Mouse (Mus musculus): ENCODE measurements around the gene Strn4. TPM values are rescaled to one million over a fixed set of nuclear protein-coding genes. Genes with fewer than 3 reads are reported as not detected.

Gene Strn4
- polyA plus RNA-seq, 1 experiment from 2014 or later, result 112 TPM

- ATAC-seq (ENCODE audit: low FRiP score) (no peak), DNase-seq (ENCODE audit: low spot score) (peak; percentile 79)
- no peak overlapping the region for H3K9ac ChIP-seq (ENCODE audit: low read depth, low read length)
- peaks cover 2% of the 10 kb centered on the region; the same call in 1 of the 2 replicates for H3K4me1 ChIP-seq (replicated peaks; ENCODE audit: control insufficient read depth, insufficient read depth, low read length)
- H3K9me3 ChIP-seq (ENCODE audit: control insufficient read depth, low read length), result no peaks in the 10 kb centered on the region
- no peak overlapping the region for H3K4me2 ChIP-seq (replicated peaks; ENCODE audit: low read depth, low read length)
- H3K27me3 ChIP-seq (ENCODE audit: control insufficient read depth, insufficient read depth, low read length), result no peaks in the 10 kb centered on the region
- H3K36me3 ChIP-seq (ENCODE audit: control insufficient read depth, insufficient read depth, low read length), result no peaks in the 10 kb centered on the region
- WGBS, result 36% methylated on average over 17 of the region's 17 CpGs
- H3K4me3 ChIP-seq (ENCODE audit: low read depth, low read length), result no peak overlapping the region
- H3K27ac ChIP-seq (ENCODE audit: low read depth, low read length), result no peak overlapping the region
Observed at GRCm38 (mm10) chr7:16848579-16848978, 32.9 kb downstream of the Strn4 start.

DNA sequence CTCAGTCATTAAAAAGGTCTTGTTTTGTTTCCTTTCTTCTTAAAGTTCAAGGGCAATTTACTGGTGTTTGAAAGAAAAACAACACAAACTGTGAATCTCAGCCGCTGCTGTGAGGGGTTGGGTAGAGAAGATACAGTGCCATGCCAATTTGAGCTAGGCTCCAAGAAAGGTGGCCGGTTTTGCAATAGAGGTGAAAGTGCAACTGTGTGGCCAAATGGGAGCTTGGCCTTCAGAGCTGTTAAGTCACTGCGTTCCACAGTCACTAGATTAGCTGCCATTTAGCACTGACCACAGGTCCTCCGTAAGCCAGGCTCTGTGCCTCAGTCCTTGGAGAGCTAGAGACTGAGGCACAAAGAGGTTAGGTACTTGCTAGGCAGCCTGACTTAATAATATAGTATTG is 35.9 kb downstream of the Strn4 start:
- 0 out of 2 replicates have a peak, but pooled peaks cover 4% of the 10 kb centered on the region for H3K36me3 ChIP-seq (ENCODE audit: control insufficient read depth, insufficient read depth, low read length)
- no peak overlapping the region for H3K9ac ChIP-seq (ENCODE audit: low read depth, low read length)
- no peak overlapping the region for H3K4me2 ChIP-seq (replicated peaks; ENCODE audit: low read depth, low read length)
- H3K4me1 ChIP-seq (replicated peaks; ENCODE audit: control insufficient read depth, insufficient read depth, low read length), result no peaks in the 10 kb centered on the region
- DNase-seq (ENCODE audit: low spot score) (no peak), ATAC-seq (ENCODE audit: low FRiP score) (no peak)
- H3K9me3 ChIP-seq (ENCODE audit: control insufficient read depth, low read length), result no peaks in the 10 kb centered on the region
- H3K27ac ChIP-seq (ENCODE audit: low read depth, low read length), result no peak overlapping the region
- 93% methylated on average over 4 of the region's 4 CpGs for WGBS
- H3K27me3 ChIP-seq (ENCODE audit: control insufficient read depth, insufficient read depth, low read length), result no peaks in the 10 kb centered on the region
- H3K4me3 ChIP-seq (ENCODE audit: low read depth, low read length), result no peak overlapping the region

- 93% methylated on average over 14 of the region's 14 CpGs for WGBS
- DNase-seq (ENCODE audit: low spot score), result no peak
- Histone ChIP-seq H3K27me3 (ENCODE audit: control insufficient read depth, insufficient read depth, low read length) (no peaks in the 10 kb centered on the region), H3K9me3 (ENCODE audit: control insufficient read depth, low read length) (no peaks in the 10 kb centered on the region), H3K9ac (ENCODE audit: low read depth, low read length) (no peak overlapping the region), H3K27ac (ENCODE audit: low read depth, low read length) (no peak overlapping the region), H3K36me3 (ENCODE audit: control insufficient read depth, insufficient read depth, low read length) (0 out of 2 replicates have a peak, but pooled peaks cover 7% of the 10 kb centered on the region), H3K4me3 (ENCODE audit: low read depth, low read length) (no peak overlapping the region), H3K4me2 (replicated peaks; ENCODE audit: low read depth, low read length) (no peak overlapping the region), H3K4me1 (replicated peaks; ENCODE audit: control insufficient read depth, insufficient read depth, low read length) (no peaks in the 10 kb centered on the region)
- no peak for ATAC-seq (ENCODE audit: low FRiP score)
Observed at GRCm38 (mm10) chr7:16853302-16853831, 37.7 kb downstream of the Strn4 start.

GRCm38 (mm10) chr7:16858336-16858735 is 42.6 kb downstream of the Strn4 start:
- H3K4me2 ChIP-seq (replicated peaks; ENCODE audit: low read depth, low read length), result no peak overlapping the region
- H3K27me3 ChIP-seq (ENCODE audit: control insufficient read depth, insufficient read depth, low read length), result no peaks in the 10 kb centered on the region
- H3K4me1 ChIP-seq (replicated peaks; ENCODE audit: control insufficient read depth, insufficient read depth, low read length), result no peaks in the 10 kb centered on the region
- H3K4me3 ChIP-seq (ENCODE audit: low read depth, low read length), result no peak overlapping the region
- peak; percentile 53 for DNase-seq (ENCODE audit: low spot score)
- no peak overlapping the region for H3K9ac ChIP-seq (ENCODE audit: low read depth, low read length)
- 0 out of 2 replicates have a peak, but pooled peaks cover 7% of the 10 kb centered on the region for H3K36me3 ChIP-seq (ENCODE audit: control insufficient read depth, insufficient read depth, low read length)
- H3K9me3 ChIP-seq (ENCODE audit: control insufficient read depth, low read length), result no peaks in the 10 kb centered on the region
- 24% methylated on average over 17 of the region's 17 CpGs for whole genome bisulfite sequencing
- ATAC-seq (ENCODE audit: low FRiP score), result no peak
- no peak overlapping the region for H3K27ac ChIP-seq (ENCODE audit: low read depth, low read length)

DNA sequence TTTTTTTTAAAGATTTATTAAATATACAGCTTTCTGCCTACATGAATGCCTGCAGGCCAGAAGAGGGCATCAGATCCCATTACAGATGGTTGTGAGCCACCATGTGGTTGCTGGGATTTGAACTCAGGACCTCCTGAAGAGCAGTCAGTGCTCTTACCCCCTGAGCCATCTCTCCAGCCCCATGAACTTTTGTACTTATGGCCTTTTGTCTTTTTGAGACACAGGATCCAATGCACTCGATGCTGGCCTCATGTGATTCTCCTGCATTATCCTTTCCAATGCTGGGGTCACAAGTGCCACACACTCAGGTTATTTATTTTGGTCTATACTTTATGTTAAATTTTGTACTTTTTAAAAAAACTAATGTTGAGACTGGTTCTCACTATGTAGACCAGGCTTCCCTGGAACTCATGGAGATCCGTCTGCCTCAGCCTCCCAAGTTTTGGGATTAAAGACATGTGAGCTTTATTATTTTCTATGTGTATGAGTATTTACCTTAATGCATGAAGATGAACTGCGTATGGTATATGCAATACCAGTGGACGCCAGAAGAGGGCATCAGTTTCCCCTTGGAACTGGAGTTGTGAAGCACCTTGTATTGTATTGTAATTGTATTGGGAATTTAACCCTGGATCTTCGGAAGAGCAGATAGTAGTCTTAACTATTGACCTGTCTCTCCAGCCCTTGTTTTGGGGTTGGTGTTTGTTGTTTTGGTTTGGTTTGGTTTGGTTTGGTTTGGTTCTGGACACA is 44.4 kb downstream of the Strn4 start:
- no peak overlapping the region for H3K27ac ChIP-seq (ENCODE audit: low read depth, low read length)
- no peak overlapping the region for H3K9ac ChIP-seq (ENCODE audit: low read depth, low read length)
- no peak overlapping the region for H3K4me2 ChIP-seq (replicated peaks; ENCODE audit: low read depth, low read length)
- no peaks in the 10 kb centered on the region for H3K27me3 ChIP-seq (ENCODE audit: control insufficient read depth, insufficient read depth, low read length)
- no peak for ATAC-seq (ENCODE audit: low FRiP score)
- H3K4me3 ChIP-seq (ENCODE audit: low read depth, low read length), result no peak overlapping the region
- H3K9me3 ChIP-seq (ENCODE audit: control insufficient read depth, low read length), result no peaks in the 10 kb centered on the region
- H3K4me1 ChIP-seq (replicated peaks; ENCODE audit: control insufficient read depth, insufficient read depth, low read length), result no peaks in the 10 kb centered on the region
- 34% methylated on average over 5 of the region's 5 CpGs for WGBS
- peak; percentile 78 for DNase-seq (ENCODE audit: low spot score)
- peaks cover 7% of the 10 kb centered on the region; the same call in 1 of the 2 replicates for H3K36me3 ChIP-seq (ENCODE audit: control insufficient read depth, insufficient read depth, low read length)

DNA sequence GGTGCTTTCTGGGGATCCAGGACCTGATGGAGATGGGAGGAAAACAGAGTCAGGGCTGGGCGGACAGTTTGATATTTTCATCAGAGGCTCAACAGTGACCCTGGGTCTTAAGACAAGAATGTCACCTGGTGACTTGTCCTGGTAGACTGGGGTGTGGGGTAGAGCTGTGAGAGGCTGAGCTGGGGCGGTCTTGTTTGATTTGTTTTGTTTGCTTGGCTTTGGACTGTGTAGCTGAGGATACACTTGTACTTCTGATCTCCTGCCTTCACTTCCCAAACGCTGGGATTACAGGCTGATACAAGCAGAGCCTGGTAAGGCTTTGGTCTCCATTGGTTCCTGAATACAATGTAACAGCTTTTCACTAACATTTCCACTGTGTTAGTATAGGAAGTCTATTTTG is 51.8 kb downstream of the Strn4 start:
- ATAC-seq (ENCODE audit: low FRiP score) (no peak), DNase-seq (ENCODE audit: low spot score) (no peak)
- Histone ChIP-seq H3K4me3 (ENCODE audit: low read depth, low read length) (no peak overlapping the region), H3K27ac (ENCODE audit: low read depth, low read length) (no peak overlapping the region), H3K9ac (ENCODE audit: low read depth, low read length) (no peak overlapping the region), H3K27me3 (ENCODE audit: control insufficient read depth, insufficient read depth, low read length) (no peaks in the 10 kb centered on the region), H3K36me3 (ENCODE audit: control insufficient read depth, insufficient read depth, low read length) (peaks cover 7% of the 10 kb centered on the region; the same call in 1 of the 2 replicates), H3K9me3 (ENCODE audit: control insufficient read depth, low read length) (no peaks in the 10 kb centered on the region), H3K4me2 (replicated peaks; ENCODE audit: low read depth, low read length) (no peak overlapping the region), H3K4me1 (replicated peaks; ENCODE audit: control insufficient read depth, insufficient read depth, low read length) (no peaks in the 10 kb centered on the region)
- 88% methylated on average over 3 of the region's 3 CpGs for WGBS

DNA sequence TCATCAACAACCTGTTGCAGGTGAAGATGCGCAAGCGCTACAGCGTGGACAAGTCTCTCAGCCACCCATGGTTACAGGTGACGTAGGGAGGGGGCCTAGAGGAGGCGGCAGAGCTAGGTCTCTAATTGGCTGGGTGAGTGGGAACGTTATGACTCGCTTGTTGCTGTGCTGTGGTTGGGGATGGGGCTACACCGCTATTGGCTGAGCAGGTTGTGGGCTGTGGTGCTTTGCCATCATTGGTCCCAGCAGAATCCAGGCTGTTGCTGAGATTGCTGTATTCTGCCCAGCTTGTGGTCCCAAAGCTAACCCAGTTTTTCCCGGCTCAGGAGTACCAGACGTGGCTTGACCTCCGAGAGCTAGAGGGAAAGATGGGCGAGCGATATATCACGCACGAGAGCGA is 53.8 kb downstream of the Strn4 start:
- no peaks in the 10 kb centered on the region for H3K9me3 ChIP-seq (ENCODE audit: control insufficient read depth, low read length)
- ATAC-seq (ENCODE audit: low FRiP score), result peak; percentile 91
- peaks cover 5% of the 10 kb centered on the region; the same call in 1 of the 2 replicates for H3K36me3 ChIP-seq (ENCODE audit: control insufficient read depth, insufficient read depth, low read length)
- DNase-seq (ENCODE audit: low spot score), result peak; percentile 77
- H3K4me2 ChIP-seq (replicated peaks; ENCODE audit: low read depth, low read length), result peak overlapping the region; percentile 21; the same call in 1 of the 2 replicates
- peak overlapping the region; percentile 17; the same call in 1 of the 2 replicates for H3K27ac ChIP-seq (ENCODE audit: low read depth, low read length)
- no peak overlapping the region for H3K4me3 ChIP-seq (ENCODE audit: low read depth, low read length)
- H3K4me1 ChIP-seq (replicated peaks; ENCODE audit: control insufficient read depth, insufficient read depth, low read length), result no peaks in the 10 kb centered on the region
- no peak overlapping the region for H3K9ac ChIP-seq (ENCODE audit: low read depth, low read length)
- no peaks in the 10 kb centered on the region for H3K27me3 ChIP-seq (ENCODE audit: control insufficient read depth, insufficient read depth, low read length)
- WGBS, result 12% methylated on average over 16 of the region's 16 CpGs

DNA sequence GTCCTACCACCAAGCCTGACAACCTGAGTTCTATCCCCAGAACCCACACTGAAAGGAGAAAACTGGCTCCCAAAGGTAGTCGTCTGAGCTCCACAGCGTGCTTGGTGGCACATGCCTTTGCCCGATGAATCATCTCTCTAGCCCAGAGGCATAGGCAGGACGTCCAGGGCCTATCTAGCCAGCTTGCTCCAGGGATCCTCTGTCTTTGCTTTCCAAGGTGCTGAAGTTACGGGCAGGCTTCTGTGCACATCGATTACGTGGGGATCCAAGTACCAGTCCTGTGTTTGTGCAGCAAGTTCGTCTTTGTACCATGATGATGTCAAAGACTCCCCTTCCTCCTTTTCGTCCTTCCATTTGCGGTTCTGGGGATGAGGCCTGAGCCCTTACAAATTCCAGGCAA is 55.9 kb downstream of the Strn4 start:
- Histone ChIP-seq H3K9me3 (ENCODE audit: control insufficient read depth, low read length) (no peaks in the 10 kb centered on the region), H3K27ac (ENCODE audit: low read depth, low read length) (no peak overlapping the region), H3K4me2 (replicated peaks; ENCODE audit: low read depth, low read length) (no peak overlapping the region), H3K4me1 (replicated peaks; ENCODE audit: control insufficient read depth, insufficient read depth, low read length) (peaks cover 2% of the 10 kb centered on the region; the same call in 1 of the 2 replicates), H3K36me3 (ENCODE audit: control insufficient read depth, insufficient read depth, low read length) (0 out of 2 replicates have a peak, but pooled peaks cover 2% of the 10 kb centered on the region), H3K4me3 (ENCODE audit: low read depth, low read length) (no peak overlapping the region), H3K27me3 (ENCODE audit: control insufficient read depth, insufficient read depth, low read length) (no peaks in the 10 kb centered on the region), H3K9ac (ENCODE audit: low read depth, low read length) (no peak overlapping the region)
- DNase-seq (ENCODE audit: low spot score), result no peak
- WGBS, result 79% methylated on average over 10 of the region's 10 CpGs
- no peak for ATAC-seq (ENCODE audit: low FRiP score)

GRCm38 (mm10) chr7:16872478-16872877 is 56.8 kb downstream of the Strn4 start:
- no peak for DNase-seq (ENCODE audit: low spot score)
- Histone ChIP-seq H3K4me1 (replicated peaks; ENCODE audit: control insufficient read depth, insufficient read depth, low read length) (peaks cover 6% of the 10 kb centered on the region), H3K9me3 (ENCODE audit: control insufficient read depth, low read length) (no peaks in the 10 kb centered on the region), H3K27me3 (ENCODE audit: control insufficient read depth, insufficient read depth, low read length) (no peaks in the 10 kb centered on the region), H3K36me3 (ENCODE audit: control insufficient read depth, insufficient read depth, low read length) (0 out of 2 replicates have a peak, but pooled peaks cover 2% of the 10 kb centered on the region), H3K27ac (ENCODE audit: low read depth, low read length) (no peak overlapping the region), H3K4me3 (ENCODE audit: low read depth, low read length) (no peak overlapping the region), H3K4me2 (replicated peaks; ENCODE audit: low read depth, low read length) (no peak overlapping the region), H3K9ac (ENCODE audit: low read depth, low read length) (no peak overlapping the region)
- ATAC-seq (ENCODE audit: low FRiP score), result no peak
- 94% methylated on average over 9 of the region's 9 CpGs for WGBS
